Mouse (Mus musculus): ENCODE measurements around the gene Arhgap25. TPM values are rescaled to one million over a fixed set of nuclear protein-coding genes. Genes with fewer than 3 reads are reported as not detected.
"Not testable (repeated sequence)": the region's sequence is repeated elsewhere in the genome, so short reads cannot be mapped to it uniquely, and the experiment has no call there.

The Arhgap25 gene
- polyA plus RNA-seq, 1 experiment = 1.9 TPM

- peaks cover 3% of the 10 kb centered on the region; the same call in 1 of the 2 replicates for H3K4me1 ChIP-seq (ENCODE audit: control insufficient read depth, insufficient read depth, insufficient read length, low read length)
- WGBS = 83% methylated on average over 5 of the region's 5 CpGs
These were observed 57.8 kb downstream of the Arhgap25 start for GRCm38 (mm10) chr6:87475223-87475622.

GRCm38 (mm10) chr6:87470098-87470497 is 63.0 kb downstream of the Arhgap25 start:
- WGBS = 84% methylated on average over 12 of the region's 12 CpGs
- not testable (repeated sequence) for H3K36me3 ChIP-seq (ENCODE audit: control insufficient read depth, insufficient read depth, low read length); H3K27me3 ChIP-seq (ENCODE audit: control insufficient read depth, insufficient read depth, low read length); H3K27ac ChIP-seq (ENCODE audit: insufficient read depth, low read depth, low read length); H3K4me3 ChIP-seq (ENCODE audit: low read depth, low read length); H3K4me1 ChIP-seq (ENCODE audit: control insufficient read depth, insufficient read depth, insufficient read length, low read length)

More at GRCm38 (mm10) chr6:87475223-87475622, 57.8 kb downstream of the Arhgap25 start:
- H3K27me3 ChIP-seq (ENCODE audit: control insufficient read depth, insufficient read depth, low read length) = peaks cover 4% of the 10 kb centered on the region; the same call in 1 of the 2 replicates
- no peaks in the 10 kb centered on the region for H3K36me3 ChIP-seq (ENCODE audit: control insufficient read depth, insufficient read depth, low read length)
- no peak overlapping the region for H3K27ac ChIP-seq (ENCODE audit: insufficient read depth, low read depth, low read length)
- no peak overlapping the region for H3K4me3 ChIP-seq (ENCODE audit: low read depth, low read length)
- TF ChIP-seq CTCF (IDR thresholded peaks at IDR 0.05; ENCODE audit: extremely low read depth, insufficient read length, insufficient replicate concordance, low read depth, low read length) (no peak), POLR2A (IDR thresholded peaks at IDR 0.05; ENCODE audit: low read depth, low read length) (no peak)

GRCm38 (mm10) chr6:87468372-87468771 is 64.7 kb downstream of the Arhgap25 start:
- no peak overlapping the region for H3K27ac ChIP-seq (ENCODE audit: insufficient read depth, low read depth, low read length)
- H3K4me3 ChIP-seq (ENCODE audit: low read depth, low read length) = no peak overlapping the region
- H3K27me3 ChIP-seq (ENCODE audit: control insufficient read depth, insufficient read depth, low read length) = peaks cover 4% of the 10 kb centered on the region; the same call in 1 of the 2 replicates
- no peak for TF ChIP-seq CTCF (IDR thresholded peaks at IDR 0.05; ENCODE audit: extremely low read depth, insufficient read length, insufficient replicate concordance, low read depth, low read length)
- TF ChIP-seq POLR2A (IDR thresholded peaks at IDR 0.05; ENCODE audit: low read depth, low read length) = no peak
- WGBS = 54% methylated on average over 10 of the region's 10 CpGs
- H3K4me1 ChIP-seq (ENCODE audit: control insufficient read depth, insufficient read depth, insufficient read length, low read length) = peaks cover 3% of the 10 kb centered on the region; the same call in 1 of the 2 replicates
- peaks cover 4% of the 10 kb centered on the region; the same call in 1 of the 2 replicates for H3K36me3 ChIP-seq (ENCODE audit: control insufficient read depth, insufficient read depth, low read length)

GRCm38 (mm10) chr6:87467373-87467772 is 65.7 kb downstream of the Arhgap25 start:
- peaks cover 4% of the 10 kb centered on the region; the same call in 1 of the 2 replicates for H3K36me3 ChIP-seq (ENCODE audit: control insufficient read depth, insufficient read depth, low read length)
- no peaks in the 10 kb centered on the region for H3K27me3 ChIP-seq (ENCODE audit: control insufficient read depth, insufficient read depth, low read length)
- WGBS = 100% methylated on average over 1 of the region's 1 CpGs
- H3K27ac ChIP-seq (ENCODE audit: insufficient read depth, low read depth, low read length) = no peak overlapping the region
- no peak for TF ChIP-seq CTCF (IDR thresholded peaks at IDR 0.05; ENCODE audit: extremely low read depth, insufficient read length, insufficient replicate concordance, low read depth, low read length)
- no peak for TF ChIP-seq POLR2A (IDR thresholded peaks at IDR 0.05; ENCODE audit: low read depth, low read length)
- peaks cover 3% of the 10 kb centered on the region; the same call in 1 of the 2 replicates for H3K4me1 ChIP-seq (ENCODE audit: control insufficient read depth, insufficient read depth, insufficient read length, low read length)
- no peak overlapping the region for H3K4me3 ChIP-seq (ENCODE audit: low read depth, low read length)

GRCm38 (mm10) chr6:87466221-87466620 is 66.8 kb downstream of the Arhgap25 start:
- Histone ChIP-seq H3K4me3 (ENCODE audit: low read depth, low read length) (no peak overlapping the region), H3K4me1 (ENCODE audit: control insufficient read depth, insufficient read depth, insufficient read length, low read length) (no peaks in the 10 kb centered on the region), H3K27ac (ENCODE audit: insufficient read depth, low read depth, low read length) (no peak overlapping the region), H3K27me3 (ENCODE audit: control insufficient read depth, insufficient read depth, low read length) (no peaks in the 10 kb centered on the region), H3K36me3 (ENCODE audit: control insufficient read depth, insufficient read depth, low read length) (peaks cover 4% of the 10 kb centered on the region; the same call in 1 of the 2 replicates)
- no peak for TF ChIP-seq POLR2A (IDR thresholded peaks at IDR 0.05; ENCODE audit: low read depth, low read length)
- peak; percentile 83 for TF ChIP-seq CTCF (IDR thresholded peaks at IDR 0.05; ENCODE audit: extremely low read depth, insufficient read length, insufficient replicate concordance, low read depth, low read length)
- WGBS = 9% methylated on average over 12 of the region's 12 CpGs

- H3K27me3 ChIP-seq (ENCODE audit: control insufficient read depth, insufficient read depth, low read length) = no peaks in the 10 kb centered on the region
- WGBS = 39% methylated on average over 6 of the region's 6 CpGs
- no peaks in the 10 kb centered on the region for H3K4me1 ChIP-seq (ENCODE audit: control insufficient read depth, insufficient read depth, insufficient read length, low read length)
- H3K27ac ChIP-seq (ENCODE audit: insufficient read depth, low read depth, low read length) = no peak overlapping the region
- TF ChIP-seq POLR2A (IDR thresholded peaks at IDR 0.05; ENCODE audit: low read depth, low read length) = no peak
- no peak for TF ChIP-seq CTCF (IDR thresholded peaks at IDR 0.05; ENCODE audit: extremely low read depth, insufficient read length, insufficient replicate concordance, low read depth, low read length)
- no peak overlapping the region for H3K4me3 ChIP-seq (ENCODE audit: low read depth, low read length)
- H3K36me3 ChIP-seq (ENCODE audit: control insufficient read depth, insufficient read depth, low read length) = no peaks in the 10 kb centered on the region
These were observed 77.6 kb downstream of the Arhgap25 start for GRCm38 (mm10) chr6:87455507-87455906.

- TF ChIP-seq CTCF (IDR thresholded peaks at IDR 0.05; ENCODE audit: extremely low read depth, insufficient read length, insufficient replicate concordance, low read depth, low read length) = no peak
- TF ChIP-seq POLR2A (IDR thresholded peaks at IDR 0.05; ENCODE audit: low read depth, low read length) = no peak
- Histone ChIP-seq H3K27ac (ENCODE audit: insufficient read depth, low read depth, low read length) (no peak overlapping the region), H3K27me3 (ENCODE audit: control insufficient read depth, insufficient read depth, low read length) (0 out of 2 replicates have a peak, but pooled peaks cover 6% of the 10 kb centered on the region), H3K4me1 (ENCODE audit: control insufficient read depth, insufficient read depth, insufficient read length, low read length) (no peaks in the 10 kb centered on the region), H3K4me3 (ENCODE audit: low read depth, low read length) (no peak overlapping the region), H3K36me3 (ENCODE audit: control insufficient read depth, insufficient read depth, low read length) (no peaks in the 10 kb centered on the region)
- WGBS = 62% methylated on average over 3 of the region's 3 CpGs
These were observed 81.3 kb downstream of the Arhgap25 start for GRCm38 (mm10) chr6:87451771-87452170.
